Mouse (Mus musculus): ENCODE results near the gene Sorbs1.

The Sorbs1 gene

DNA sequence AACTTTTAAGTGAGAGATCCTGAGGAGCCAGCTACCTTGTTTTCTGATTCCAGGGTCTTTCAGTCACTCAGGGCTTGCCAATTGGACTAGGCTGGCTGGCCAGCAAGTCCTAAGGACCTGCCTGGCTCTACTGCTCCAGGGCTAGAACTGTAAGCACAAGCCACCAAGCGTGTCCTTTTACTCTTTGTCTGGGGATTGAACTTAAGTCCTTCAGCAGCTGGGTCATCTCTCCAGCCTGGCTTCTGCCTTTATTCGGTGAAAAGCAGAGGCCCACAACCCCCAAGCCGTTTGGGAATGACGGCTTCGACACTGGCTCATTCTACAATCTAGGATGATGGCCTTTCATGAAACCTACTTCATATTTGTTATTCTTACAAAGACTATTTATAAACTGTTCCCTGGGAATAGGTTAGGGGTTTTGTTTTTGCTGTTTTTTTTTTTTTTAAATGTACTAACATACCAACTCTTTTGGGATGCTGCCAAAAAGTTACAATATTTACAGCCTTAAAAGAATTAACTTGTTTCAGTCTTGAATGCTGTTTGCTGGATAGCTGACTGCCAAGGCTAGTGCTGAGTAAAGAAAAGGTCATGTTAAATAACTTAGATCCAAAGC, 167.2 kb downstream of the Sorbs1 start:
- no peak for DNase-seq (ENCODE audit: low spot score in 2 of 2)

DNA sequence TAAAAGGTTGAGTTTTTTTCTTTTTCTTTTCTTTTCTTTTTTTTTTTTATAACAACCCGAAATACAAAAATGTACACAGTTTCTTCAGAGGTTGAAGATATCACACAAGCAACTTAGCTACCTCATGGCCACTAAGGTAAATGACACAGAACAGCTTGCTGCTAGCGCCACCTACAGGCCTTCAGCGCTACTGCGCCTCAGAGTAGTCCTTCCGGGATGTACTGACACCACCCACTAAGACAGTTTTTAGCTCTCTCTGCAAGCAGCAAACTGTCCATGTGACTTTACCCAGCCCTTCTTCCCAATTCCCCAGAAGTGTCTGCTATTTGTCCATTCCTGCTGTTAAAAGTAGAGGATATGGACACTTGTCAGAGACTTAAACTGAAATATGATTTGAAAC, 167.9 kb downstream of the Sorbs1 start:
- no peak for DNase-seq (ENCODE audit: low spot score in 2 of 2)

GRCm38 (mm10) chr19:40343018-40343417, 170.6 kb downstream of the Sorbs1 start:
- peak; percentile 51 to 78 for DNase-seq (ENCODE audit: low spot score in 2 of 2)

DNA sequence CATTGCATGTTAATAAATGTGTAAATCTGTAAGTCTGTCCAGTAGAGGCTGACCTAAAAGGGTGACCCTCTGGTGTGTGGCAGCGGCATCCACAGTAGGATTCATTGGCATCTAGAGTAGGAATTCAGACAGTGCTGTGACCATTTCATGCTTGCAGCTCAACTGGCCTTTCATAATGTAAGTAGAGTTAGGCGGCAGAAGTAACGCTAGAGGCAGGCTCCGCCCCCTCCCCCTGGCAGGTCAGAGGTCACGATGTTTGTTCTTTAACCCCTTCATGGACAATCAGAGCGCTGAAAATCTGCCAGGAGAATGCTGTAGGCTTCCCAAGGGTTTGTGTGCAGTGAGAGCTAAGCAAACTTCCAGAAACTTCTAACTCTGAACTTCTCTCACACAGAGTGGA, 172.4 kb downstream of the Sorbs1 start:
- DNase-seq (ENCODE audit: low spot score in 2 of 2), result no peak

DNA sequence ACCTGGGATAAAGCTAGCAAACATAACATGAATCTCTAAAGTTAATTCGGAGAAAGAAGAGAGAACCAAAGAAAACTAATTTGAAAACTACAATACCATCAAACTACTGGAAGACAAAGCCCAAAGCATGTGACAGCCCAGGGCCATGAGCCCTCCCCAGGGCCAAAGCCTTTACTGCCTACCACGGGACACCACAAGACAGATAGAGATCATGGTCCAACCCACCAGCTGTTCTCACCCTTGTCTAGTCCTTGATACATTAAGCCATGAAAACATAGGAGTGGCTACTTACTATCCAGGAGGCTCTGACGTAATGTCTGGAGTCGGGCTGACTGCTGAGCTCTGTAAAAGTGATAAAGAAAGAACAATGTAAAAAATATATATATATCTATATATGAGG, 176.9 kb downstream of the Sorbs1 start:
- no peak for DNase-seq (ENCODE audit: low spot score in 2 of 2)

DNA sequence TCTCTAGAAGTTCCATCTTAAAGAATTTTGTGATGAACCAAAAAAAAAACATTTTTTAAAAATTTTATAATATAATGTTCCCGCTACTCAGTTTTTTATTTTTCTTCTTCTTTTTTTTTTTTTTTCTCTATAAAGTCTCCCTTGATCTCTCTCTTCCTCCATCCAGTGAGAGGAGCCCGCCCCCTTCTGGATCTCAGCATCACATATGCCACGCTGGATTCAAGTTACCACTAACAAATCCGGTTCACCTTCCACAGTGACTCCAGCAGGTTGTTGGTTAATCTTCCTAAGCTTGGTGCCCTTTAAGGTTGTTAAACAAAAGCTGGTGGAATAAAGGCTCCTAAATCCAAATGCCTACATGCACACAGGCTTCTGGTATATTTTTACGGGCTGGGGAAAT, 179.7 kb downstream of the Sorbs1 start:
- DNase-seq (ENCODE audit: low spot score in 2 of 2), result no peak

GRCm38 (mm10) chr19:40333081-40333480, 180.5 kb downstream of the Sorbs1 start:
- DNase-seq (ENCODE audit: low spot score in 2 of 2), result no peak

GRCm38 (mm10) chr19:40332303-40332702, 181.3 kb downstream of the Sorbs1 start:
- no peak for DNase-seq (ENCODE audit: low spot score in 2 of 2)

- DNase-seq (ENCODE audit: low spot score in 2 of 2), result no peak
These were observed 181.7 kb downstream of the Sorbs1 start for GRCm38 (mm10) chr19:40331846-40332245.

DNA sequence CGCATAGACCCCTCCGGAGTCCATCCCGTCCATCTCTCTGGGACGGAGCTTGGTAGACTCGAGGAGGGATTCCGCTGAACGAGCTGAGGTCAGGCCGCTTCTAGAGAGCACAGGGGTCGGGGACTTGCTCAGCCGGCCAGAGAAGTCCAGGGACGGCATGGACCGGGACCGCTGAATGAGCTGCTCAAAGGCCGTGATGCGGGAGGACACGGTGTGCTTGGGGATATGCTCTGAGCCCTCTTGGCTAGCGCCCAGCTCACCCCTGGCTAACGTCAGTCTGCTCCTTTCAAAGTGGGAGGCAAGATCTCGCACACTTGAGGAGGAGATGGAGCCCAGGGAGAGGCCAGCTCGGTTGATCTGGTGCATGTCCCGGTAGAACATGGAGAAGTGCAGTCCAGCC, 187.5 kb downstream of the Sorbs1 start:
- no peak for DNase-seq (ENCODE audit: low spot score in 2 of 2)

- DNase-seq (ENCODE audit: low spot score in 2 of 2), result no peak
These were observed 188.2 kb downstream of the Sorbs1 start for GRCm38 (mm10) chr19:40325381-40325780.

- no peak for DNase-seq (ENCODE audit: low spot score in 2 of 2)
These were observed 191.4 kb downstream of the Sorbs1 start for GRCm38 (mm10) chr19:40322226-40322625.

DNA sequence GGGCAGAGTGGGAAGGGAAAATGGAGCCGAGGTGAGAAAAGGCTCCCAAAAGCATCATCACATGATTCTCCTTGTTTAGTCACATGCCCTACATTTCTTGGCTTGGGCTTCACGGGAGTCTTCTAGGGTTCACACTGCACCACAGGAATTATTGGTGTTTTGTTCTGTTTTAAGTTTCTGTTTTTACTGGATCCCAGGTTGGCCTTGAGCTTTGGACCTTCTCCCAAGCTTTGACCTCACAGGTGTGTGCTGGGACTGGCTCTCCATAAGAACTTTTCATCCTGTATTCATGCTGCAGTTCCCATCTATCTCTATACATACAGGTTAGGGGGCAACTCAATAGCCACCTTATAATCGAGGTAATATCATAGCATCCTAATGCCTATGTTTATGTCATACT, 194.4 kb downstream of the Sorbs1 start:
- no peak for DNase-seq (ENCODE audit: low spot score in 2 of 2)

DNA sequence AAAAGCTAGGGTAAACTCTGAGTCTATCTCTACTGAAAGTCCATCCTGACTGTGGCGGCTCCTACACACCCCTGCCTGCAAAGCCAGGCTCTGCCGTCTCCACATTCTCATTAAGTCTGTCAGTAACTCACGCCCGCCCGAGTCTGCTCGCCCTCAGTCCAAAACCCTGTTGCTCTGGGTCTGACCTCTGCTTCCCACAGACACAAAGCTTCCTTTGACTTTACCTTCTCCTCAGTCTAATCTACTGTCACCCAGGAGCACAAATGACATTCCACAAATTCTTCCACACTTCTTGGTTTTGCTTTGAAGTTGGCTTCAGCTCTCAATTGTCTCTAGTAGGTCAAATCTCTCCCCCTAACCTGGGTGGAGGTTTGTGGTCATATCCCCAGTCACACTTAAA, 195.1 kb downstream of the Sorbs1 start:
- no peak for DNase-seq (ENCODE audit: low spot score in 2 of 2)

DNA sequence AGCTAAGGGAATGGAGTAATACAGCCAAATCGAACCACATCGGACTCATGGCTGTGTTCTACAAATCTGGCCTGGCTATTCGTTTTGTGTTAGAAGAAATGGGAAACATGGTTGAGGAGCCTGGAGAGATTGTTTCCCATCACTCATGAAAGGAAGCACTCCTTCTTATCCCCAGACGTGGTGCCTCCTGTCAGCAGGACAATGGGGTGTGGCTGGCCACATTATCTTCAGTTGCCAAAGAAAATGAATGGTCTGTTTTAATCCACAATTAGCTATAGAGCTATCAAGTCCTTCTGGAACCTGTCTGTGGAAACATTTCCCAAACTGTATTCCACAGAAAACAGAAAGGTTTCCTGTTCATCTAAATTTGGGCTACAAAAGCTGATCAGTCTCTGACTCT, 196.6 kb downstream of the Sorbs1 start:
- no peak for DNase-seq (ENCODE audit: low spot score in 2 of 2)

- DNase-seq (ENCODE audit: low spot score in 2 of 2), result no peak
These were observed 199.3 kb downstream of the Sorbs1 start for GRCm38 (mm10) chr19:40314252-40314651.

- DNase-seq (ENCODE audit: low spot score in 2 of 2), result no peak
These were observed 201.9 kb downstream of the Sorbs1 start for GRCm38 (mm10) chr19:40311631-40312030.

- no peak for DNase-seq (ENCODE audit: low spot score in 2 of 2)
These were observed 203.0 kb downstream of the Sorbs1 start for GRCm38 (mm10) chr19:40310410-40311130.

DNA sequence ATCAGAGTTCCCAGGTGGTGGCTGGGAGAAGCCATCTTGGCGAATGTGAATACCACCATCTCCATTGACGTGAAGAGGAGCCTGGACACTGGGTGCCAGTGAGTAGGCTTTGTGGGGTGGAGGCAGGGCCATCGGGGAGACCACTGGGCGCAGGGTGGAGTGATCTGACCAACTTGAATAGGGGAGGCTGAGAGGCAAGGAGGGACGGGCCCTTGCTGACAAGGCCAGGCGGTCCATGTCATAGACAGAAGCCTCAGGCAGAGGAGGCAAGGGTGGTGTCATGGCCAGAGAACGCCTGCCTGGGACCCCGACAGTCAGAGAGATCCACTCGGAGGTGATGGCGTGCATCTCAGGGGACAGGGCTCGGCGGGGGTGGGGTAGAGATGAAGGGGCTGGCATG, 203.7 kb downstream of the Sorbs1 start:
- DNase-seq (ENCODE audit: low spot score in 2 of 2), result no peak

DNA sequence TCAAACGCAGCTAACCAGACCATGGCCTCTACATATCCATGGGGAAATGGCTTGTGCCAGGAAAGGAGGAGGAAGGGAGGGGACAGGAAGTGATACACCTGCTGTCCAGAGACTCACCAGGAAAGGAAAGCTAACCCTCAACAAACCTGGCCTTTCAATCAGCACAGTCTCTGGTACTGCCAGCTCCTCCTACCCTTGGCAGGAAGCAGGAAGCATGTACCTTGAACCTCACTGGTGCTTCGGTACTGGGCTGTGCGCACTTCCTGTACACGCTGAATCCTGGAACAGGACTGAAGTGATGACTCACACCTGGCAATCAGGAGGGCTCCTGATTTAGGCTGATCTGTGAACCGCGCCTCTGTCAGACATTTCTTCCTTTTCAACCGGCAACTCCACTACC, 206.0 kb downstream of the Sorbs1 start:
- DNase-seq (ENCODE audit: low spot score in 2 of 2), result no peak

- no peak for DNase-seq (ENCODE audit: low spot score in 2 of 2)
These were observed 206.9 kb downstream of the Sorbs1 start for GRCm38 (mm10) chr19:40306631-40307030.

- DNase-seq (ENCODE audit: low spot score in 2 of 2), result no peak
These were observed 208.1 kb downstream of the Sorbs1 start for GRCm38 (mm10) chr19:40305456-40305855.

DNA sequence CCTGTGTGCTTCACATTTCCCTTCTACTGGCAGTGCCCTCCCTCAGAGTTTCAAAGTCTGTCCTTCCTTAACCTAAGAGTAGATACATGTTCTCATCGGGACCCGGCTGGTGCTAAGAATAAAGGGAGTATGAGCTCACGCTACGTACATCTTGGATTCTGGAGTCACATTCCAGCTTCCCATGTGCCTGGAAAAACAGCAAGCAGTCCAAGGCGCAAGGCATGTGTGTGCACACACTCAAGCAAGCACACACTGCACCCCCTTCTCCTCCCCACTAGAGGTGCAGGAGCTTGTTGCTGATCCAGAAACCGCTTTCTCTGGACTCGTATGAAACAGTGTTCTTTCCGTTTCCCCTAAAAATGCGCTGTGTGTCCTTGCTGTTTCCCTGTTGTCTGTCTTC, 210.7 kb downstream of the Sorbs1 start:
- DNase-seq (ENCODE audit: low spot score in 2 of 2), result peak in 1 of 2 experiments; percentile 46

DNA sequence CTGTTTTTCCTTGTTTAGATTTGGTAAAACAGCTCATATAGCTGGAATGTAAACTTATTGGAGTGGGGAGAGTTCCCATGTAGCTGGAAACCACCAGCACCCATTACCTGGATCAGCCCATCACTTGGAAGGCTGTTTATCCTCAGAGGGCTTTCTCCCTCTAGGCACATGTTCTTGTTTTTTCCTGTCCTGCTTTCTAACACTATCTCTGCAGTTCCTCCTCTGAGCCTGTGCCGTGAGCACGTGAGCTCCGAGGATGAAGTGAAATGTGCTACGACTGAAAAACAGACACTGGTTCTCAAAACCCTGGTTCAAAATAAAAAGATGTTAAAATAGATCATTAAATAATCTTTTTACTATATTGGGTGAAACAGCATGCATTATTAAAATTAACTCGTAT, 211.1 kb downstream of the Sorbs1 start:
- no peak for DNase-seq (ENCODE audit: low spot score in 2 of 2)
